Mouse (Mus musculus): ENCODE results near the gene Tiam1.

The Tiam1 gene

DNA sequence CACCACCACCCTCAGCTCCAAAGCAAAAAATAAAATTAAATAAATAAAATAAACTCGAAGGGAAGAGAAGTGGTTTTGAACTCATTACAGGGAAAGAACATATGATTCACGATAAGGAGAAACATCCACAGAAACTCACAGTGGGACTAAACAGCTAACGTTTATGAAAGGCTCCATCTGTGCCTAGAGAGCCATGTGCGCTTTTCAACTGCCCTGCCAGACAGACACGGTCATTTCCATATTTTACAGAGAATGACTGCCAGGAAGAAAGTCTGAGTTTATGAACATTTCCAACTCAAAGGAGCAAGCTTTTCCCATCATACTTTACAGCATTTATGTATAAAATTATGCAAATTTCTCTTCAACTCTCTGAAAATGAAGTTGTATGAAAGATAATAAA lies 386.2 kb downstream of the Tiam1 start:
- no peak for DNase-seq (ENCODE audit: extremely low read depth, insufficient read length, low spot score)

DNA sequence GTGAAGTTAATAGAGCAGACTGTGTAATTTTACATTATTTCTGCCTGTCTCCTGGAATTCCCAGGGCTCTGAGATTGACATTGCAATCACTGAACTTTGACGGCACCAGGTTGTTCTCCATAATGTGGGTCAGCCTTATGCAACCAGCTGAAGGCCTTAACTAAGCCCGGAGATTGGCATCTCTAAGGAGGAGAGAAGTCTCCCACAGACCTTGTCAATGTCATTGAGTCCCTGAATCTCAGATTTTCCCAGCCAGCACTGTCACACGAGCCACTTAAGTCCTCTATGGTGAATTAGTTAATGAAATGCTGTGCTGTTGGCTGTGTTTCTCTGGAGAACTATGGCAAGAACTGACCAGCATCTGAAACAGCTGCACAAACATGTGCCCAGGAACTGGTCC lies 388.9 kb downstream of the Tiam1 start:
- no peak for DNase-seq (ENCODE audit: extremely low read depth, insufficient read length, low spot score)

DNA sequence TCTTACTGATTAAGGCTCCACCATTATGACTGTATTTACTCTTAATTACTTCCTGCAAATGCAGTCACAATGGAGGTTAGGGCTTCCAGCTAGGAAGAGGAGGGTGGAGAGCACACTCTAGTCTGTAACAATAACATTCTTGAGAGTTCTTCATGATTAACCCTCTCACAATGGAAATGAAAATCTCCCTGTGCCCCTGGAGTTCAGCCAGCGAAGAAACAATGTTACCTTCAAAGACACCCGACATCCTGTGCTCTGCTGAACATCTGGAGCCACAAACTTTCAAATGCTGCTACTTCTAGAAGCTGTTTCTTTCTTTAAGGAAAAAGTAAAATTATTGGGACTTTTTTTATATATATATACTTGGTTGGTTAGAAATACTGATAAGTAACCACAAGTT lies 395.7 kb downstream of the Tiam1 start:
- DNase-seq (ENCODE audit: extremely low read depth, insufficient read length, low spot score), result no peak

DNA sequence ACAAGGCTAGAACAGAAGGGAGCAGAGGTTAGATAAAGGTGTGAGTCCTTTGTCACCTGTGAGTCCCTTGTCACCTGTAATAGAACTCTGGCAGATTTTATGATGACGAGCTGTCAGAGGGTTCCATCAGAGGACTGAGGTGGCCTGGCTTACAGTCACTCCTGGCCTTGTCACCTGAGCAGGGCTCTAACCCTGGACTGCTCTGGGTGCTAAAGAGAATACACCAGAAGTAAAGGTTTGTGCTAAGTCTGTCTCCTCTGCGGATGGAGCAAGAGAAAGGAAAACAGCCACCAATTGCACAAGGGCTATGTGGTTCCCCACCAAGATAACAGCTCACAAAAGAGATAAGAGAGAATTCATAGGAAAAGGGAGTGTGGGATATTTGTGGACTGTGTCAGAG lies 404.0 kb downstream of the Tiam1 start:
- no peak for DNase-seq (ENCODE audit: extremely low read depth, insufficient read length, low spot score)

DNA sequence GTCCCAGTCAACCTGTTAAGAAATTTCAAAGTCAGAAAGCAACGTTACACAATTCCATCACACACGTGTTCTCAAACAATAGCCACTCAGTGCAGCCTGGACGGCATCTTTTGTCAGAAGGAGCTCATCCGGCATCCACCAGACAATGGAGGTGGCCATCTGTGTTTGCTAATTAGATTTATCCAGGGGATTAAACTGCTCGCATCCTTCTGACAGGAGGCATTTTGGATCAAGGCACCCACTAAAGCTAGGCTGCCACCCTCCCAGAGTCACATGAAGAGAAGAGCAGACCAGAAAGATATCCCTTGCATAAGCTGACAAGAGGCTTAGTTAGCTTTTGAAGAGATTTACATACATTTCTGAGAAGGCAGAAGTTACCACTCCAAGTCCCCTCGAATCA lies 404.6 kb downstream of the Tiam1 start:
- DNase-seq (ENCODE audit: extremely low read depth, insufficient read length, low spot score), result no peak
